Comparison of ENCODE assay signal across 8 mouse cellular contexts in genomic region chr15:10469641-10470150, GRCm38 (mm10). TPM values are rescaled to one million over a fixed set of nuclear protein-coding genes. Genes with fewer than 3 reads are reported as not detected.
DNase-seq lines count a peak whose midpoint lies in the region; ATAC-seq and TF ChIP-seq lines count a peak whose summit lies in the region.

No protein-coding gene starts in this region.

- peak overlapping the region; percentile 67 to 98 for H3K4me3 ChIP-seq in MEL (ENCODE audit: control insufficient read depth in 1 of 2, insufficient read depth in 1 of 2, low read depth in 2 of 2, low read length in 2 of 2)
- peak overlapping the region; percentile 87 for H3K4me3 ChIP-seq in embryonic facial prominence, embryonic 10.5 days
- H3K4me3 ChIP-seq in hindbrain, postnatal 0 days (ENCODE audit: low read length) = peak overlapping the region; percentile 92
- H3K4me3 ChIP-seq in stomach, embryonic 14.5 days (ENCODE audit: low read depth, low read length) = peak overlapping the region; percentile 77

- H3K4me2 ChIP-seq in hindbrain, postnatal 0 days (ENCODE audit: low read depth, low read length) = peak overlapping the region; percentile 86
- H3K4me2 ChIP-seq in stomach, embryonic 14.5 days (replicated peaks; ENCODE audit: low read depth, low read length) = peak overlapping the region; percentile 69

- H3K9me3 ChIP-seq in MEL (replicated peaks; ENCODE audit: insufficient read depth, low read length) = no peaks in the 10 kb centered on the region
- no peaks in the 10 kb centered on the region for H3K9me3 ChIP-seq in embryonic facial prominence, embryonic 10.5 days
- no peaks in the 10 kb centered on the region for H3K9me3 ChIP-seq in hindbrain, postnatal 0 days (ENCODE audit: low read length)
- no peaks in the 10 kb centered on the region for H3K9me3 ChIP-seq in stomach, embryonic 14.5 days (ENCODE audit: control insufficient read depth, low read depth, low read length)

- no peak for TF ChIP-seq CTCF in MEL (IDR thresholded peaks at IDR 0.05 in 2 of 3, conservative IDR thresholded peaks at IDR 0.05 in 1 of 3; ENCODE audit: control insufficient read depth in 1 of 3, insufficient read depth in 1 of 3, low read depth in 2 of 3, low read length in 3 of 3, poor library complexity in 1 of 3, severe bottlenecking in 1 of 3)
- no peak for TF ChIP-seq CTCF in hindbrain, postnatal 0 days (IDR thresholded peaks at IDR 0.05; ENCODE audit: low read depth)

- peak; percentile 31 for DNase-seq in layer of hippocampus, adult 11-12 months (ENCODE audit: low spot score)
- no peak for DNase-seq in layer of hippocampus, adult 9-10 months (ENCODE audit: low spot score)
- peak; percentile 60 for DNase-seq in MEL (ENCODE audit: low read depth, low spot score)
- DNase-seq in embryonic facial prominence, embryonic 10.5 days (ENCODE audit: low spot score) = no peak
- peak; percentile 34 for DNase-seq in hindbrain, postnatal 0 days (ENCODE audit: low spot score)
- peak; percentile 30 for DNase-seq in lung, postnatal 36 days
- no peak for DNase-seq in gastrocnemius, postnatal 25 days

- TF ChIP-seq RAD21 in MEL (IDR thresholded peaks at IDR 0.05; ENCODE audit: low read depth, low read length) = no peak

- H3K79me2 ChIP-seq in MEL (ENCODE audit: control insufficient read depth, insufficient read depth, low read length, poor library complexity) = peaks cover 30% of the 10 kb centered on the region

- H3K27me3 ChIP-seq in MEL (ENCODE audit: control insufficient read depth in 1 of 2, insufficient read depth in 2 of 2, low read length in 2 of 2) = no peaks in the 10 kb centered on the region
- H3K27me3 ChIP-seq in embryonic facial prominence, embryonic 10.5 days (replicated peaks; ENCODE audit: low read depth, poor library complexity, severe bottlenecking) = no peaks in the 10 kb centered on the region
- no peaks in the 10 kb centered on the region for H3K27me3 ChIP-seq in hindbrain, postnatal 0 days (ENCODE audit: insufficient read depth, low read length)
- H3K27me3 ChIP-seq in stomach, embryonic 14.5 days (ENCODE audit: control insufficient read depth, insufficient read depth, low read length) = no peaks in the 10 kb centered on the region

- H3K4me1 ChIP-seq in MEL (ENCODE audit: control insufficient read depth in 1 of 2, insufficient read depth in 2 of 2, low read length in 2 of 2) = peaks cover 2 to 11% of the 10 kb centered on the region in 2 experiments
- H3K4me1 ChIP-seq in embryonic facial prominence, embryonic 10.5 days = peaks cover 21% of the 10 kb centered on the region
- H3K4me1 ChIP-seq in hindbrain, postnatal 0 days (ENCODE audit: insufficient read depth, low read length) = peaks cover 7% of the 10 kb centered on the region; the same call in 1 of the 2 replicates
- H3K4me1 ChIP-seq in stomach, embryonic 14.5 days (ENCODE audit: control insufficient read depth, insufficient read depth, low read length) = 0 out of 2 replicates have a peak, but pooled peaks cover 3% of the 10 kb centered on the region

- TF ChIP-seq POLR2A in MEL (IDR thresholded peaks at IDR 0.05; ENCODE audit: control insufficient read depth in 1 of 2, insufficient read depth in 1 of 2, low read depth in 1 of 2, low read length in 2 of 2, poor library complexity in 1 of 2) = peak in 1 of 2 experiments; percentile 4; a peak in 1 of 4 replicates

- TF ChIP-seq EP300 in MEL (IDR thresholded peaks at IDR 0.05; ENCODE audit: low read depth in 1 of 2, low read length in 2 of 2) = no peak; a peak in 1 of 4 replicates

- H3K27ac ChIP-seq in MEL (ENCODE audit: control insufficient read depth, low read depth, low read length) = no peak overlapping the region
- peak overlapping the region; percentile 90 for H3K27ac ChIP-seq in embryonic facial prominence, embryonic 10.5 days (replicated peaks)
- peak overlapping the region; percentile 79 for H3K27ac ChIP-seq in hindbrain, postnatal 0 days
- peak overlapping the region; percentile 66 for H3K27ac ChIP-seq in stomach, embryonic 14.5 days (ENCODE audit: low read length)

- H3K9ac ChIP-seq in MEL (ENCODE audit: control insufficient read depth, low read depth, low read length, poor library complexity, severe bottlenecking) = peak overlapping the region; percentile 77
- H3K9ac ChIP-seq in hindbrain, postnatal 0 days (replicated peaks; ENCODE audit: low read length) = peak overlapping the region; percentile 90
- peak overlapping the region; percentile 82 for H3K9ac ChIP-seq in stomach, embryonic 14.5 days (replicated peaks; ENCODE audit: low read depth, low read length)

- under 1% methylated on average over 40 of the region's 40 CpGs for WGBS in embryonic facial prominence, embryonic 10.5 days
- WGBS in hindbrain, postnatal 0 days = under 1% methylated on average over 38 of the region's 40 CpGs
- WGBS in stomach, embryonic 14.5 days = under 1% methylated on average over 40 of the region's 40 CpGs

- ATAC-seq in hindbrain, postnatal 0 days = no peak
- no peak for ATAC-seq in stomach, embryonic 14.5 days (ENCODE audit: insufficient number of reproducible peaks, insufficient read depth, low FRiP score, low read depth)

- peaks cover 0 to 12% of the 10 kb centered on the region in 2 experiments; a peak in 3 of 4 replicates for H3K36me3 ChIP-seq in MEL (ENCODE audit: control insufficient read depth in 1 of 2, insufficient read depth in 2 of 2, low read length in 2 of 2)
- H3K36me3 ChIP-seq in embryonic facial prominence, embryonic 10.5 days (replicated peaks) = peaks cover 8% of the 10 kb centered on the region
- H3K36me3 ChIP-seq in hindbrain, postnatal 0 days (ENCODE audit: insufficient read depth, low read length) = no peaks in the 10 kb centered on the region
- H3K36me3 ChIP-seq in stomach, embryonic 14.5 days (ENCODE audit: control insufficient read depth, insufficient read depth, low read length) = no peaks in the 10 kb centered on the region

TF ChIP-seq in MEL, 35 proteins besides CTCF, POLR2A, EP300 and RAD21:
- no peak for TF ChIP-seq JUND (IDR thresholded peaks at IDR 0.05; ENCODE audit: low read depth, low read length)
- peak; percentile 29; the same call in 1 of the 2 replicates for TF ChIP-seq SIN3A (IDR thresholded peaks at IDR 0.05; ENCODE audit: low read length)
- no peak for TF ChIP-seq ZC3H11A (IDR thresholded peaks at IDR 0.05; ENCODE audit: low read depth, low read length)
- TF ChIP-seq ELF1 (IDR thresholded peaks at IDR 0.05; ENCODE audit: low read depth, low read length) = no peak
- TF ChIP-seq MXI1 (IDR thresholded peaks at IDR 0.05; ENCODE audit: low read depth, low read length) = peak; percentile 36; the same call in 1 of the 2 replicates

RNA-seq across cellular contexts. Expression of gene Dnajc21, which starts 0.6 kb away (rescaled TPM):
- total RNA-seq in MEL (2012; rRNA removed) = 40.8 and 44.0 TPM in 2 replicates
- 100 to 1,000 TPM in 1 of 2 experiments, 10 to 100 TPM in 1; 83.6 to 136 TPM for polyA plus RNA-seq in MEL (2012; ENCODE audit: insufficient read depth in 1 of 2, insufficient read length in 2 of 2, low read depth in 1 of 2, low replicate concordance in 2 of 2, missing spikeins in 1 of 2)
- 11.6 and 13.0 TPM in 2 replicates for polyA plus RNA-seq in embryonic facial prominence, embryonic 10.5 days (2016; fragmentation: Nextera tagmentation; extraction: Ambion mirVana)
- total RNA-seq in hindbrain, postnatal 0 days (2014; rRNA removed) = 5.3 and 8.0 TPM in 2 replicates
- polyA plus RNA-seq in hindbrain, postnatal 0 days (2015; fragmentation: Nextera tagmentation; extraction: Ambion mirVana) = 14.5 and 15.2 TPM in 2 replicates
- polyA plus RNA-seq in stomach, embryonic 14.5 days (2014; fragmentation: Nextera tagmentation; extraction: Ambion mirVana) = 12.4 and 13.2 TPM in 2 replicates
- total RNA-seq in gastrocnemius, postnatal 25 days (2021) = 10 to 100 TPM; 42.9 to 51.0 TPM

RNA-seq across cellular contexts. Expression of gene Brix1, which starts 16.1 kb away (rescaled TPM):
- total RNA-seq in MEL (2012; rRNA removed) = 57.5 and 66.6 TPM in 2 replicates
- polyA plus RNA-seq in MEL (2012; ENCODE audit: insufficient read depth in 1 of 2, insufficient read length in 2 of 2, low read depth in 1 of 2, low replicate concordance in 2 of 2, missing spikeins in 1 of 2) = 100 to 1,000 TPM in 1 of 2 experiments, 10 to 100 TPM in 1; 72.9 to 319 TPM
- 134 and 138 TPM in 2 replicates for polyA plus RNA-seq in embryonic facial prominence, embryonic 10.5 days (2016; fragmentation: Nextera tagmentation; extraction: Ambion mirVana)
- total RNA-seq in hindbrain, postnatal 0 days (2014; rRNA removed) = 4.8 and 10.0 TPM in 2 replicates
- 58.2 and 64.9 TPM in 2 replicates for polyA plus RNA-seq in hindbrain, postnatal 0 days (2015; fragmentation: Nextera tagmentation; extraction: Ambion mirVana)
- 107 and 118 TPM in 2 replicates for polyA plus RNA-seq in stomach, embryonic 14.5 days (2014; fragmentation: Nextera tagmentation; extraction: Ambion mirVana)
- 10 to 100 TPM; 14.3 to 16.4 TPM for total RNA-seq in gastrocnemius, postnatal 25 days (2021)

RNA-seq across cellular contexts. Expression of gene Rad1, which starts 16.1 kb away (rescaled TPM):
- 45.7 and 47.0 TPM in 2 replicates for total RNA-seq in MEL (2012; rRNA removed)
- 10 to 100 TPM in 1 of 2 experiments, not detected in 1; 34.6 TPM for polyA plus RNA-seq in MEL (2012; ENCODE audit: insufficient read depth in 1 of 2, insufficient read length in 2 of 2, low read depth in 1 of 2, low replicate concordance in 2 of 2, missing spikeins in 1 of 2)
- polyA plus RNA-seq in embryonic facial prominence, embryonic 10.5 days (2016; fragmentation: Nextera tagmentation; extraction: Ambion mirVana) = 53.9 and 58.2 TPM in 2 replicates
- total RNA-seq in hindbrain, postnatal 0 days (2014; rRNA removed) = 14.9 and 15.5 TPM in 2 replicates
- 19.7 and 23.0 TPM in 2 replicates for polyA plus RNA-seq in hindbrain, postnatal 0 days (2015; fragmentation: Nextera tagmentation; extraction: Ambion mirVana)
- 23.7 and 26.4 TPM in 2 replicates for polyA plus RNA-seq in stomach, embryonic 14.5 days (2014; fragmentation: Nextera tagmentation; extraction: Ambion mirVana)
- 1 to 10 TPM; 3.5 to 4.7 TPM for total RNA-seq in gastrocnemius, postnatal 25 days (2021)

Comparison
In these comparisons a context has a peak if more than half of its experiments do, and no peak if none do; other contexts are left out.
1. DNase-seq: peak in layer of hippocampus, adult 11-12 months (single experiment), MEL (single experiment), hindbrain, postnatal 0 days (single experiment) and lung, postnatal 36 days (single experiment); none in layer of hippocampus, adult 9-10 months (single experiment), embryonic facial prominence, embryonic 10.5 days (single experiment) and gastrocnemius, postnatal 25 days (single experiment).
2. Peak in every context shown above with its lines, with median percentiles within 50 percentile points of each other: H3K4me3 ChIP-seq and H3K9ac ChIP-seq.